Mouse (Mus musculus): ENCODE results near the gene Clec16a.

The Clec16a gene

GRCm38 (mm10) chr16:10683193-10684000 is 138.3 kb downstream of the Clec16a start:
- peak; percentile 39 for DNase-seq (ENCODE audit: low spot score)

- DNase-seq (ENCODE audit: low spot score): peak; percentile 73
Observed at GRCm38 (mm10) chr16:10689748-10690318, 144.7 kb downstream of the Clec16a start.

DNA sequence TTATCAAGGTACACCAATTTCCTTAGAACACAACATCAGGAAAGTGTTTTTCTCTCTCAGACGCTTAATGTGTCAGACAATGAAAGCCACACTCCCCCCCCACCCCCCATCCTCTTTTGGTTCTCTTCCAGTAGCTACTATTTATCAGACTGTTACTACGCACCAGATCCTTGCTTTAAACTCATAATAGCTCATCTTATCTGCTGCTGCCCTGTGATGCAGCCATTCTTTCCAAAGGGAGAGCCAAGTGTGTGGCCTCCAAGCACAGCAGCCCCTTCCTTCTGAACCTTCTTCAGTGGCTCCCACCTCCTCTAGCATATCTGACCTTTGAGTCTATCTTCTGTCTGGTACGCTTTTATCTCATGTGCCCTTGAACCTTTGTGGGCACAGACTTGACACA is 145.3 kb downstream of the Clec16a start:
- no peak for DNase-seq (ENCODE audit: low spot score)

- DNase-seq (ENCODE audit: low spot score): no peak
Observed at GRCm38 (mm10) chr16:10691705-10692104, 146.6 kb downstream of the Clec16a start.

- no peak for DNase-seq (ENCODE audit: low spot score)
Observed at GRCm38 (mm10) chr16:10692848-10693247, 147.7 kb downstream of the Clec16a start.

DNA sequence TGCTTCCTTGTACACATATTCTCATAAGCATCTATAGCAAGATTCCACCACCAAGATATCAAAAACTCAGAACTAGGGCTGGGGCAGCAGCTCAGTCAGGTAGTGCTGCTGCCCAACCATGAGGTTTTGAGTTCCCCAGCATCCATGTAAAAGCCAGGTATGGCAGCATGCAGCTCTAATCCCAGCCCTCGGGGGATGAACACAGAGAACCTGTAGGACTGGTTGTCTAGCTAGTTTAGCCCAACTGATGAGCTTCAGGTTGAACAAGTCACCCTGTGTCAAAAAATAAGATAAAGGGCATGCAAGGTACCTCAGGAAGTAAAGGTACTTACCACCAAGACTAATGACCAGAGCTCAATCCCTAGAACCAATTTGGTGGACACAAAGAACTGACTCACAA is 148.3 kb downstream of the Clec16a start:
- DNase-seq (ENCODE audit: low spot score): no peak

DNA sequence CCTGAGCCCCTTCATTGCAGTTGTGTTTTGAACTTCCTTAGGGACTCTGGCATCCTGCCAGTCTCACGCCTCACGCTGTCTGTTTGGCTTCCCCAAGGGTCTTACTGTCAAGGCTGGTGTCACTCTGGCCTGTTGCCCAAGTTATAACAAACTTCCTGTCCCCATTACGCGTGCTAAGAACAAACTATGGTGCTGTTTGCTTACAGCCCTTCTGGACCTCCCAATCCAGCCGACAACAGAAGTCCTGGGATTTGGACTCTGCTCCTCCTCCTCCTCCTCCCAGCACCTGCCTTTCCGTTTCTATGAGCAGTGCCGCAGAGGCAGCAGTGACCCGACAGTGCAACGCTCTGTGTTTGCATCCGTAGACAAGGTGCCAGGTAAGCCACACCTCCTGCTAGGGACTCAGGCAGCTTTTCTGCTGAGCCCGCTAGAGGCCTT is 149.3 kb downstream of the Clec16a start:
- DNase-seq (ENCODE audit: low spot score): peak; percentile 22

DNA sequence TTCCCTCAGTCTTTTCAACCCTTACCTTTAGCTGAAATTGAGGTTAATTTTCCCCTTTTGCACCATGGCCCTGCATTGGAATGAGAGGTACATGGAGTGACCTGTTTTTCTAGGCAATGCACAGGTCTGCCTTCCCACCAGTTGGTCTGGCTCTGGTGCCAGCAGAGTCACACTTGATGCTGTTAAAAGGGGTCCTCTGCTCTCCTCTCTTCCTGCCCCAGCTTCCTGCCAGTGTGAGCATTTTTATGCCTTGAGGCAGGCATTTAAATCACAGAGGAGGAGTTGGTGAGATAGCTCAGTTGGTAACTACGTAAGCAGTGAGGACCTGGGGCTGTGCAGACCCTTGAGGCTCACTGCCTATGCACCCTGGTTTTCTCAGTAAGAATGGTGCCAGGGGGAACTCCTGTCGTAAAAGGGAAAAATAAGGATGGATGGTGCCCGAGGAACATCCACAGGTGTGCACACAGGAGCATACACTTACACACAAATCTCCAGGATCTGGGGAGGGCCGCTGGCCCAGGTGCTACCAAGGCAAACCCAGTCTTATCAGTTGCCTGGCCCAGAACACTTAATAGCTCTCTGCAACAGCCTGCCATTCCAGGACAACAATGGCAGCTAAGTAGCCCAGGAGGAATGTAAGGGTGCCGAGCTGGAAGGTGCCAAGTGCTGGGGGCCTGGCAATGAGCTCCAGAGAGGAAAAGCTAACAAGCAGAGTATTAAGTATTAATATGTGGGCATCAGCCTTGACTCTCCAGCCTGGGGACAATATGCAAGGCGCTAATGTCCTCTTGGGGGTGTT is 152.9 kb downstream of the Clec16a start:
- no peak for DNase-seq (ENCODE audit: low spot score)

DNA sequence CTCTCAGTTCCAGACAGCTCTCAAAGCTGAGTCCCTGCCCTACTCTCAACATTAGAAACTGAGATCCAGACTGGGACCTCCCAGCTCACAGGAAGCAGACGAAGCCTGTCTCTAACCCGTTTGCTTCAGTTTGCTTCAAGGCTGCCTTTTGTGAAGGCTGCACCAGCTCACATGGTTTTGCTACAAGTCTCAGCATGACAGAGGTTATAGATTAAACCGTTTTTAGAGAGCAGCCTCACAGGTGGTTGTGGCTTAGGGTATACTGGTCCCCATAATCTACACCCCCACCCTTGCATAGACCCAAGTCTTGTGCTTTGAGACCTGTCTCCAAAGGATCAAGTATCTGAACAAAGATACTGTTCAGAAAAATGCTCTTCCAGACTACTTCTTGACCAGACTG is 154.2 kb downstream of the Clec16a start:
- DNase-seq (ENCODE audit: low spot score): no peak

GRCm38 (mm10) chr16:10700160-10700559 is 155.0 kb downstream of the Clec16a start:
- DNase-seq (ENCODE audit: low spot score): no peak

DNA sequence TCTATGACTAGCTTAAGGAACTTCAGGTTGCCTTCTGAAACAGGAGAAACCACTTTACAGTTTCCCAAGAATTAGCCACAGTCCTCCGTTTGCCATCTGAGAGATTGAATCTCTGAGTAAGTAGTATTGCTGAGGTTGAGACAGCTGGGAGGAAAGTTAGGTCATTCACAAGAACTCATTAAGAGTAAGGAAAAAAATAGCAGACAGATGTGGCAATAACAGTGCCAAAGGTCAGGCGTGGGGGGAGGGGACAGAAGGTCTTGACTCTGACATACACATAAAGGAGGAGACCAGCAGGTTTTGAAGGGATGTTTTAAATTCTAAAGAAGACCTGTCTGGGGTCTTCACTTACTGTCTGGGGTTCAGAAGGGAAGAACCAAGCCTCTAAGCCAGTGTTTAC is 157.3 kb downstream of the Clec16a start:
- no peak for DNase-seq (ENCODE audit: low spot score)

DNA sequence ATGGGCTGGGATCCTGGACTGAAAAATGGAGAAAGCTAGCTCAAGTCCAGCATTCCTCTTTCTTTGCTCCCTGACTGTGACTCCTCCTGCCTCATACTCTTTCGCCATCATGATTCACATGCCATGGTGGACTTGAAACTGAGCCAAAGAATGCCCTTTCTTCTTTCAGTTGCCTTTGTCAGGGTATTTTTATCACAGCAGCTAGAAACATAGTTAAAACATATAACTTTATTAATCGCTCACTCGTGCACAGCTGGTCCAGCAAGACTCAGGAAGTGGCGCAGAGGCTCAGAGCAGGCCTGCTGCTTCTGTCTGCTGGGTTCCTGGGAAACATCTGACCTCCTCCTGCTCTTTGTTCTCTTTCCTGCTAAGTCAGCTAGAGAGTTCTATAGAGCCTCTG is 158.8 kb downstream of the Clec16a start:
- DNase-seq (ENCODE audit: low spot score): no peak

DNA sequence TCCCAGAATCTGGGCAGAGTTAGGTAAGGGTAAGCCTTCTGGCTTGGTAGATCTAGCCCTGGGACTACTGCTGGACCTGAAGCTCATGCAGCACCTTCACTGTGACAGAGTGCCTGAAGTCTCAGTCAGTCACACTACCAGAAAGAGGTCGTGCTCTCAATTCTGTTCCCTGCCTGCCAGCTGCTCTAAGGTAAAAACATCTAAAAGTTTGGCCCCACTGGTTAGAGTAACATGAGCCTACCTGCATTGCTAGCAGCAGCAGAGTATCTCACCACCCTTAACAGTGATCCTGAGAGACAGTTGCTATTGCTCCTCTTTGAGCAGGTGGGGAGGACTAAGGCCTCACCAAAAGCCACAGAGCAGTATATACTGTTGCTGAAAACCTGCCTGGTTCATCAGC is 160.3 kb downstream of the Clec16a start:
- DNase-seq (ENCODE audit: low spot score): no peak

DNA sequence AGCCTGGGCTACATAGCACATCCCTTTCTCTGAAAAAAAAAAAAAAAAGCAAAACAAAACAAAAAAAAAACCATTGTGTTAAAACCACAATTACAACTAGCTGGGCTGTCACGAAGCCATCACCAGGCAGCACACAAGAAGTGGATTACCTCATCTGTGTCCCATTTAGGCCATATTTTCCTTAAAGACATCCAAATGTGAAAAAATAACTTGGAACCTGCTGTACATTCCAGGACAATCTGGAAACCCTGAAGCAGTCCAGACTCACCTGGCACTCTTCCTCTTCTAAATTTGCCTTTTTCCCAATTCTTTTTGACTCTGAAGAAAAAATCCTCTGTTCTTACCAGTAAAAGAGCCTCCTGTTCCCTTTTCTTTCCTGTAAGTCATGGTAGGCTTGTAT is 166.4 kb downstream of the Clec16a start:
- DNase-seq (ENCODE audit: low spot score): no peak

DNA sequence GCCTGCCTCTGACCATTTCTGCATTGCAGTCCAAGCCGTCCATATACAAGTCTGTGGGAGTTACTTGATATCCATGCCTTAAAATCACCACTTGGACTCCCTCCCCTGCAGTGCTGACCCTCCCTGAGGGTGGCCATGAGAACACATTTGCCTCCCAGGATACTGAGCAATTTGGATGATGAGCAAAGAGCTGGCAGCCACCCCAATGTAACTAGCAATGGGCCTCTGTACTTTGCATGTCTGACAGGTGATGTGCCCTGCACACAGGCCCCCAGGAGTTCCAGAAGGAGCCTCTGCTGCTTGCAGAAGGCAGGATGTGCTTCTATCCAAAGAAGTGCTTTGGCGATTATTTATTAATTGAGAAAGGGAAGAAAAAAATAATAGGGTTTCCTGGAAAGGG is 167.9 kb downstream of the Clec16a start:
- no peak for DNase-seq (ENCODE audit: low spot score)

- no peak for DNase-seq (ENCODE audit: low spot score)
Observed at GRCm38 (mm10) chr16:10713441-10714239, 168.5 kb downstream of the Clec16a start.

DNA sequence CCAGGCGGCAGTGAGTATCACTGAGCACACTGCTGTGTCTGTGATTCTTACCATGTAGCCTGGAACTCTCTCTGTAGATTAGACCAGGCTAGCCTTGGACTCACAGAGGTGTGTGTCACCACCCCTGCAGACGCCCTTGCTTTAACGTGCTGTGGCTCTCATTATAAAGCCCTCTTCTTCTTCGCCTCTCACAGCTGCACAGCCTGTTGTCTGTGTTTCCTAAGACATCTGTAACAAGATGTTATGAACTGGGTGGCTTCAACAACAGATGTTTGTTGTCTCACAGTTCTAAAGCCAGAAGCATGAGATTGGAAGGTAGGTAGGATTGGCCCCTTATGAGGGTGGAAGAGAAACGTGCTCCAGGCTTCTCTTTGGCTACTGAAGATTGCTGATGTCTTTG is 170.1 kb downstream of the Clec16a start:
- DNase-seq (ENCODE audit: low spot score): no peak

DNA sequence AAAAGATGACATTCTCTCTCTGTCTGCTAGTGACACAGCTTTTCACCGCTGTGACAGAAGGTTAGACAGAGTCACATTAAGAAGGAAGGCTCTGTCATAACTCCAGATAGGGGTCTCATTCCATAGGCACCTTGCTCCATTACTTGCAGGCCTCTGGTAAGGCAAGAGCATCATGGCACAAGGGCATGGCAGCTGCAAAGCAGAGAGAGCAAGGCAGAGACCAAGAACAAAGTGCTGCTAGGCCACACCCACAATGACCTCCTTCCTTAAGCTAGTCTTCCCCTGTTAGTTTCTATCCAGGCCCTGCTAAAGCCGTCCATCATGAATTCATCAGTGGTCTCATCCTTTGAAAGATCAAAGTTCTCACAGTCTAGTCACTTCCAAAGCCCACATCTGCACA is 170.5 kb downstream of the Clec16a start:
- DNase-seq (ENCODE audit: low spot score): no peak

DNA sequence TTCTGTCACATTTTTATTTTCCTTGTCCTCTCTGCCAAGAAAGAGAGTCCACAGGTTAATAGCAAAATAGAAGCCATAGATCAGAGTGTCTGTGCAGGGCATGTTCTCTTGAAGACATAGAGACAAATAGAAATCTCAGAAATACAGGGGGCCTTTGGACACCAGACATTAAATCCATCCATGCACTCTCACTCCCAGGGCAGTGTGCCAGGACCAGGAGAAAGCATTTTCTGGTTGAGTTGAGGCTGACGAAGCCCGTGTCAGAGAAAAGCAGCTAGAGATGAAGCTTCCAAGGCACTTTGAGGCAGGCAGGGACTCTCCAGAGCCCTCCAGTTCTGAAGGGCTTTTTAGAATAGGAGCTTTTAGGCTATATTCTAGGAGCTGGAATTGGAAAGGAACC is 171.6 kb downstream of the Clec16a start:
- no peak for DNase-seq (ENCODE audit: low spot score)

DNA sequence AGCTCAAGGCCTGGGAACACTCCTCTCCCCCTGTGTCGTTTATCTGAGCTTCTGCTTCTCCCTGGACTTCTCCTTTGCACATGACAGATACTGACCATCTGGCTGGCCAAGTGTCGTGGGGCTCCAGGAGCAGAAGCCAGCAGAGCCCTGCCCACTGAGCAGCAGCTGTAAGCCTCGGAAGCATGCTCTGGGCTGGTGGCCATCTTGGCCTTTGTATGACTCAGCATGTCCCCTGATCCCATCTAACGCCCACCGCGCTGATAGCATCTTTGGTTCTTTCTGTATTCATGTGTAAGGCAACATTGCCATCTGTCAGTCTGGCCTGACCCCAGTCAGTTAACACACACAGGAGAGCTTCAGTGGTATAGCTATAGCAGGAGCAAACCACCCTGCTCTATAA is 174.8 kb downstream of the Clec16a start:
- no peak for DNase-seq (ENCODE audit: low spot score)

- DNase-seq (ENCODE audit: low spot score): peak; percentile 28
Observed at GRCm38 (mm10) chr16:10722882-10723544, 177.9 kb downstream of the Clec16a start.

Data from T-cell, adult 2 months (primary cell).